Mouse (Mus musculus) neutrophil, adult 65 days (primary cell): ENCODE data around the gene Sco2. TPM values are rescaled to one million over a fixed set of nuclear protein-coding genes. Genes with fewer than 3 reads are reported as not detected.

Experiments used
- total RNA-seq: library from RNA; stranded (reverse); gene quantifications from 2 replicates; pipeline ENCODE4 v1.2.4, GENCODE M21; 2023

Gene Sco2
- 5.7 TPM in 2 replicates for total RNA-seq

GRCm38 (mm10) chr15:89373762-89374248 lies at the start of gene Sco2:
Gene Sco2, minus strand, starts transcription at chr15:89373846.

DNA sequence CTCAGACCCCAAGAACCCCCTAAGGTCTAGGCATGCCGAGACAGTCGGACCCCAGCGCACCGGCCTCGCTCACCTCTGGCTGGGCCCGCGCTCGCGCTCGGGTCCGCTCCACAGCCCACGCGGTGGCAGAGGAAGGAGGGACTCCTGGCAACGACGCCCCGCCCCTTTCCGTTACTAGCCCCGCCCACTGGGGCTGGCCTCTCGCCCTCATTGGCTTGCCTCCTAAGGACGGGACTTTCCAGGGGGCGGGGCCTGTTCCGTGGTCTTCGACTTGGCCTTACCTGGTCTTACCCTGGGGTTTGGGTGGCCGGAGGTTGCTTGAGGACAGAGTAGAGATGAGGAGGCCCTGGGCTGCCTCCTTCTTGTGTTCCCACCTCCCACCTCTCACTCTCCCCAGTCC lies 36.5 kb upstream of the Sco2 start, which contains the start of gene Syce3:
TSS of gene Syce3 (minus strand) at position 386 of the 400 bp plus-strand sequence.

GRCm38 (mm10) chr15:89384617-89385016 lies 11.0 kb upstream of the Sco2 start, which contains the start of gene Klhdc7b:
Gene Klhdc7b, plus strand, starts transcription at chr15:89384917.

GRCm38 (mm10) chr15:89378831-89379401 lies 5.3 kb upstream of the Sco2 start, which contains the start of gene Odf3b:
Gene Odf3b, minus strand, starts transcription at chr15:89379282.

GRCm38 (mm10) chr15:89376957-89377356 lies 3.3 kb upstream of the Sco2 start, which contains the start of gene Tymp:
Gene Tymp, minus strand, starts transcription at chr15:89377039.

DNA sequence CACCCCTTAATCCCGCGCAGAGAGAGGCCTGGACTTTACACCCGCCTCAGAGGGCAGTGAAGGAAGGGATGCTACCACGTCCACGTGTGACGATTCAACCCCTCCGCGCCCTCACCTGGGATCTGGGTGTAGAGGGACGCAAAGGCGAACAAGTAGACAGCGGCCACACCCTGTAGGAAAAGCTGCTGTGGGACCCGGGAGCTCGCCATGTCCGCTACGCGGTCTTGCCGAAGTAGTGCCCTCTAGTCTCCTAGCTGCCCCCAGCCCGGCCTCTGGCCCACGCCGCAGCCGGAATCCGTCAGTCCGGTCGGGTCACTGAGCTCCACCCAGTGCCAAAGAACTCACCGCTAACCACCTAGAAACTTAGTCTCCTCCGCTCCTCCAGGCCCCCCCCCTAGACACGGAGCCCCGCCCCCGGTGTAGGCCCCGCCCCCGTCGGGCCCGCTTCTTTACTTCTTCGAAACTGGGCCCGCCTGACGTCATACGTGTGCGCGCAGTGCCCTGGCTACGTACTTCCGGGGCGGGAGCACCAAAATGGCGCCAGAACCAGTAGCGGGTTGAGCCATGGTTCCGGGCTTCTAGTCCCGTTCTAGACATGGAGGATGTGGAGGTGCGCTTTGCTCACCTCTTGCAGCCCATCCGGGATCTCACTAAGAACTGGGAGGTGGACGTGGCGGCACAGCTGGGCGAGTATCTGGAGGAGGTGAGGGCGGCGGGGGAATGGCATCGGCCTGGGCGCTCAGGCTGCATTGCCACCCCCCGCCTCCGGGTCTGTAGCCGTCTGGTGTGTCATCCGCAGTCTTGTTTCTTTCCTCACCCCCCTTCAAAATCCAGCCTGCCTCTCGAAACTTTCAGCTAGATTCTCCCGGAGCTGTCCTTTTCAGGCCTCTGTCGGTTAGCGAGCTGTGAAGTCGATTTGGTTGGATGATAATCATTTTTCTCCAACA lies 18.1 kb downstream of the Sco2 start, which contains the start of the genes Lmf2 and Ncaph2:
TSS of gene Lmf2 (minus strand) at position 419 of the 947 bp plus-strand sequence.
TSS of gene Ncaph2 (plus strand) at position 479 of the 947 bp plus-strand sequence.

DNA sequence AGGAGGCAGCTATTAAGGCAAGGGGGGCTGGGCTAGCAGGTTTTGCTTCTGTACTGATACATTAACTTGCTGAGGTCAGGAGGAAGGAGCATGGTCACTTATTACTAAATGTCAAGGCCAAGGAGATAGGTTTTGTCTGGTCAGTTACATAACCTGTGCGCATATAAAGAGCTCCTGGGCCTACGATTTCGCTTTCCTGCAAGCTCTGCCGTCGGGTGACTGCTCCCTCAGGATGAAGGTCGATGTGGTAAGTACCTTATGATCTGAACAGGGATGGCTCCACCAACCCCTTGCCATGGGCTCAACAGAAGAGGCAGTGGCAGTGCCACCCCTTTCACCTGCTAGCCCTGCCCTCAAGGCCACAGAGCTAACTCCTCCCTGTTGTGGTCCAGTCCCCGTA lies 39.4 kb downstream of the Sco2 start, which contains the start of gene Miox:
TSS of gene Miox (plus strand) at position 128 of the 400 bp plus-strand sequence.

GRCm38 (mm10) chr15:89322670-89323522 lies 50.8 kb downstream of the Sco2 start, which contains the start of gene Adm2:
Gene Adm2, plus strand, starts transcription at chr15:89322720.

Other genes with a start within 250 kb of the Sco2 start
- 6.7 and 8.6 TPM in 2 replicates for gene Hdac10, start 245.1 kb downstream of the Sco2 start, total RNA-seq
- gene Mapk12, start 233.1 kb downstream of the Sco2 start, total RNA-seq = 0.95 TPM in 1 of 2 replicates, not detected in the other
- 0.32 TPM in 1 of 2 replicates, not detected in the other for gene Mapk11, start 224.2 kb downstream of the Sco2 start, total RNA-seq
- 47.8 and 51.8 TPM in 2 replicates for gene Plxnb2, start 193.1 kb downstream of the Sco2 start, total RNA-seq
- gene Dennd6b, start 177.3 kb downstream of the Sco2 start, total RNA-seq = 1.6 and 2.4 TPM in 2 replicates
- gene Ppp6r2, start 162.3 kb downstream of the Sco2 start, total RNA-seq = 23.7 and 23.8 TPM in 2 replicates
- gene Sbf1, start 58.5 kb downstream of the Sco2 start, total RNA-seq = 106 and 168 TPM in 2 replicates
- not detected in 2 replicates for gene Adm2, start 51.1 kb downstream of the Sco2 start, total RNA-seq
- not detected in 2 replicates for gene Miox, start 39.4 kb downstream of the Sco2 start, total RNA-seq
- 25.7 and 31.6 TPM in 2 replicates for gene Lmf2, start 18.2 kb downstream of the Sco2 start, total RNA-seq
- gene Ncaph2, start 18.1 kb downstream of the Sco2 start, total RNA-seq = 72.6 and 116 TPM in 2 replicates
- gene Tymp, start 3.2 kb upstream of the Sco2 start, total RNA-seq = 0.25 TPM in 1 of 2 replicates, not detected in the other
- gene Odf3b, start 5.4 kb upstream of the Sco2 start, total RNA-seq = not detected in 2 replicates
- not detected in 2 replicates for gene Klhdc7b, start 11.1 kb upstream of the Sco2 start, total RNA-seq
- gene Syce3, start 36.7 kb upstream of the Sco2 start, total RNA-seq = not detected in 2 replicates
- 2.4 and 4.4 TPM in 2 replicates for gene Cpt1b, start 52.0 kb upstream of the Sco2 start, total RNA-seq
- 3.8 and 5.0 TPM in 2 replicates for gene C730034F03Rik, start 55.7 kb upstream of the Sco2 start, total RNA-seq
- 0.51 and 1.1 TPM in 2 replicates for gene Gm44502, start 55.9 kb upstream of the Sco2 start, total RNA-seq
- 154 and 204 TPM in 2 replicates for gene Chkb, start 56.1 kb upstream of the Sco2 start, total RNA-seq
- not detected in 2 replicates for gene Mapk8ip2, start 80.1 kb upstream of the Sco2 start, total RNA-seq
- gene Arsa, start 103.6 kb upstream of the Sco2 start, total RNA-seq = 10.9 and 11.9 TPM in 2 replicates
- gene Shank3, start 125.8 kb upstream of the Sco2 start, total RNA-seq = 0.23 and 0.69 TPM in 2 replicates
- not detected in 2 replicates for gene Acr, start 194.5 kb upstream of the Sco2 start, total RNA-seq
- gene Rabl2, start 218.1 kb upstream of the Sco2 start, total RNA-seq = 1.2 and 1.3 TPM in 2 replicates